Mouse (Mus musculus): Measurements from ENCODE around the gene Scnn1b. TPM values are rescaled to one million over a fixed set of nuclear protein-coding genes. Genes with fewer than 3 reads are reported as not detected.

Gene Scnn1b
- polyA plus RNA-seq, 1 experiment, result not detected

DNA sequence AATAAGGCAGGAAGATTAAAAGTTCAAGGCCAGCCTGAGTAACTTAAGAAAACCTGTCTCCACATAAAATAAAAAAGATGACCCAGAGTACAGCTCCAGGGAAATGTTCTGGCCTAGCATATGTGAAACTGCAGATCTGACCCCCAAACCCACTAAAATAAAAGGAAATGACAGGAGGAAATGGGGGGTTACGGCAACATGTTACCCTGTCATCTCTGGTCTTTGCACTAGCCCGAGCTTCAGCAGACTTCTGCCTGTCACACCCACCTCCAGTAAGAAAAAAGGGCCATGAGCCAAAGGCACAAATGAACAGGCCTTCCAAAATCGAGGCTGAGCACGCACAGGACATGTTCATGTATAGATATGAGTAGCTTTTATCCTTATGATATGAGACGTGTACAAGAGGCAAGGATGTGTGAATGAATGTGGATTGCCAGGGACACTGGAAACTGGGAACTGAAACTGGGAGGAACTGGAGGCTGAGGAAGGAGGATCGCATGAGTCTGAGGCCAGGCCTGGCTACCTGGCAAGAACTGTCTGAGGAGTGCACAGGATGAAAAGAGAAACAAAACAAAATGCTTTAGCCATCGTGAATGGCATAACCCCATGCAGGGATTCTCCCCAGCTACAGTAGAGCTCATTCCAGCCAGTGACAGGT is 97.2 kb downstream of the Scnn1b start:
- no peak overlapping the region for H3K4me3 ChIP-seq (ENCODE audit: extremely low read depth, insufficient read depth, insufficient read length)
- TF ChIP-seq CTCF (IDR thresholded peaks at IDR 0.05; ENCODE audit: extremely low read depth, insufficient read depth, insufficient read length, insufficient replicate concordance), result no peak
- TF ChIP-seq POLR2A (IDR thresholded peaks at IDR 0.05; ENCODE audit: low read depth, low read length), result no peak
- DNase-seq (ENCODE audit: low read depth in 1 of 2, low spot score in 2 of 2), result no peak
- H3K27ac ChIP-seq (ENCODE audit: insufficient read depth, low read length), result no peak overlapping the region
- no peaks in the 10 kb centered on the region for H3K4me1 ChIP-seq (ENCODE audit: control insufficient read depth, insufficient read depth, insufficient read length)
- H3K27me3 ChIP-seq (ENCODE audit: control insufficient read depth, insufficient read depth, low read length), result no peaks in the 10 kb centered on the region
- H3K36me3 ChIP-seq (ENCODE audit: control insufficient read depth, insufficient read depth, low read length), result peaks cover 17% of the 10 kb centered on the region
- WGBS, result 62% methylated on average over 7 of the region's 7 CpGs

DNA sequence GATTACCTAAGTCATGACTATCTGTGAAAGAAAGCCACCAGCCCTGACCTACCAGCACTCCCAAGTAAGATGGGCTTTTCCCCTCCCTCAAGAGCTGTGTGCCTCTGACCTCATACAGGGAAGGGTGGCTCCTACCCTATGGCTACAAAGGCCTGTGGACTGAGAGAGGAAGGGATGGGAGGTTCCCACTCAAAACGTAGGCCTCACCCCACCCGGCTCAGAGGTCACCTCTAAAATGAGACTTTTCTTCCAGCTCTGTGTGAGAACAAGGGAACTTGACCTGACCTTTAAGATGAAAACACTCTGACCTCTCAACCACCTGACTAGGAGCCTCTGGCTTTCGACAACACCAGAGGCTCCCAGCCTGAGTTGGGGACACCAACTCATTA is 97.7 kb downstream of the Scnn1b start:
- Histone ChIP-seq H3K4me3 (ENCODE audit: extremely low read depth, insufficient read depth, insufficient read length) (no peak overlapping the region), H3K4me1 (ENCODE audit: control insufficient read depth, insufficient read depth, insufficient read length) (no peaks in the 10 kb centered on the region), H3K27ac (ENCODE audit: insufficient read depth, low read length) (no peak overlapping the region), H3K36me3 (ENCODE audit: control insufficient read depth, insufficient read depth, low read length) (peaks cover 17% of the 10 kb centered on the region), H3K27me3 (ENCODE audit: control insufficient read depth, insufficient read depth, low read length) (no peaks in the 10 kb centered on the region)
- no peak for DNase-seq (ENCODE audit: low read depth in 1 of 2, low spot score in 2 of 2)
- WGBS, result 83% methylated on average over 3 of the region's 3 CpGs
- no peak for TF ChIP-seq CTCF (IDR thresholded peaks at IDR 0.05; ENCODE audit: extremely low read depth, insufficient read depth, insufficient read length, insufficient replicate concordance)
- TF ChIP-seq POLR2A (IDR thresholded peaks at IDR 0.05; ENCODE audit: low read depth, low read length), result no peak

DNA sequence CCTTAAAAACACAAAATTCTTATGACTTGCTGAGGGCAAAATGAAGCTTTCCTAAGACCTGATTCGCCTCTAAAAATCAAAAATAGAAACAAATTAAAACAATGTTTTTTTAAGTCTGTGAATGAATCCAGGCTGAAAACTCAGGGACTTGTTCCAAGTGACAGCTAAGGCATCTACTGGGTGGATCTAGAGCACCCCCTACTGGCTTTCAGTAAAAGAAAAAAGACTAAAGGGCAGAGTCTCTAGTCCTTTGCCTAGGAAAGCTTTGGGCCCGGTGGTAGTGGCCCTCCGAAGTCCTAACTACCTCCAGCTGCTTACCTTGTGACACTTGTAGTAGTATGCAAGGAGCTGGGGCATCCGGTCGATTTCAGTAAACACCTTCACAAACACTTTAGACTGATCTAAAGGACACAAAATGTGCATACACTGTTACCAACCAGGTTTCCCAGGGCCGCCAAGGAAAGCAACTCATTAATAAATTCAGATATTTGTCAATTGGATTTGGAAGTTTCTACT is 99.1 kb downstream of the Scnn1b start:
- TF ChIP-seq POLR2A (IDR thresholded peaks at IDR 0.05; ENCODE audit: low read depth, low read length), result no peak
- TF ChIP-seq CTCF (IDR thresholded peaks at IDR 0.05; ENCODE audit: extremely low read depth, insufficient read depth, insufficient read length, insufficient replicate concordance), result no peak
- Histone ChIP-seq H3K36me3 (ENCODE audit: control insufficient read depth, insufficient read depth, low read length) (peaks cover 17% of the 10 kb centered on the region), H3K27me3 (ENCODE audit: control insufficient read depth, insufficient read depth, low read length) (no peaks in the 10 kb centered on the region), H3K4me3 (ENCODE audit: extremely low read depth, insufficient read depth, insufficient read length) (no peak overlapping the region), H3K27ac (ENCODE audit: insufficient read depth, low read length) (no peak overlapping the region), H3K4me1 (ENCODE audit: control insufficient read depth, insufficient read depth, insufficient read length) (no peaks in the 10 kb centered on the region)
- WGBS, result 79% methylated on average over 6 of the region's 6 CpGs
- no peak for DNase-seq (ENCODE audit: low read depth in 1 of 2, low spot score in 2 of 2)

DNA sequence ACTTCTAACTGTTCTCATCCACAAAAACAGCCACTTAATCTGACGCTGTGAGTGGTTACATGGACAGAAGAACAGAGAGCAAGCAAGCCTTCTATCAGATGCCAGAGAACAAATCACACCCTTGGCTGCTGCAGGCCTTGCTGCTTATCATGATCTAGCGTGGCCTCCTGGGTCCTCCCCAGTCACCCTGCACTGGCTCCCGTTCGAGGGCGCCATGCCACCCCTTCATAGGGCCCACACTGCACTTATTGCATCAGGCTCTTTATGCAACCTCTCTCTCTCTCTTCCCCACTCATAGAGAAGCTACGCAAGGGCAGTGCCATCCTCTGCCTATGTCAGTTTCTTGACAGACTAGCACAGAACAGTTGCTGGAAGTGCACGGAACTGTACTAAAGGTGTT is 101.3 kb downstream of the Scnn1b start:
- Histone ChIP-seq H3K36me3 (ENCODE audit: control insufficient read depth, insufficient read depth, low read length) (peaks cover 15% of the 10 kb centered on the region), H3K27ac (ENCODE audit: insufficient read depth, low read length) (no peak overlapping the region), H3K4me1 (ENCODE audit: control insufficient read depth, insufficient read depth, insufficient read length) (no peaks in the 10 kb centered on the region), H3K27me3 (ENCODE audit: control insufficient read depth, insufficient read depth, low read length) (no peaks in the 10 kb centered on the region), H3K4me3 (ENCODE audit: extremely low read depth, insufficient read depth, insufficient read length) (no peak overlapping the region)
- TF ChIP-seq POLR2A (IDR thresholded peaks at IDR 0.05; ENCODE audit: low read depth, low read length) (no peak), CTCF (IDR thresholded peaks at IDR 0.05; ENCODE audit: extremely low read depth, insufficient read depth, insufficient read length, insufficient replicate concordance) (no peak)
- no peak for DNase-seq (ENCODE audit: low read depth in 1 of 2, low spot score in 2 of 2)
- WGBS, result 86% methylated on average over 7 of the region's 7 CpGs

Other genes with a start within 250 kb of the Scnn1b start
- gene Usp31, start 157.8 kb upstream of the Scnn1b start, polyA plus RNA-seq (2012; rRNA removed), result 2.1 and 3.2 TPM in 2 replicates
- gene Scnn1g, start 130.6 kb upstream of the Scnn1b start, polyA plus RNA-seq (2012; rRNA removed), result 0.04 and 0.07 TPM in 2 replicates
- gene Cog7, start 116.7 kb downstream of the Scnn1b start, polyA plus RNA-seq (2012; rRNA removed), result 9.9 and 11.8 TPM in 2 replicates
- 88.1 and 148 TPM in 2 replicates for gene Gga2, start 156.2 kb downstream of the Scnn1b start, polyA plus RNA-seq (2012; rRNA removed)
- 15.4 and 16.2 TPM in 2 replicates for gene Ubfd1, start 202.1 kb downstream of the Scnn1b start, polyA plus RNA-seq (2012; rRNA removed)
- 7.9 and 10.4 TPM in 2 replicates for gene Ears2, start 202.2 kb downstream of the Scnn1b start, polyA plus RNA-seq (2012; rRNA removed)
- gene Ndufab1, start 236.8 kb downstream of the Scnn1b start, polyA plus RNA-seq (2012; rRNA removed), result 103 and 141 TPM in 2 replicates